ENCODE assay signal across 11 mouse cellular contexts in the genomic region with DNA sequence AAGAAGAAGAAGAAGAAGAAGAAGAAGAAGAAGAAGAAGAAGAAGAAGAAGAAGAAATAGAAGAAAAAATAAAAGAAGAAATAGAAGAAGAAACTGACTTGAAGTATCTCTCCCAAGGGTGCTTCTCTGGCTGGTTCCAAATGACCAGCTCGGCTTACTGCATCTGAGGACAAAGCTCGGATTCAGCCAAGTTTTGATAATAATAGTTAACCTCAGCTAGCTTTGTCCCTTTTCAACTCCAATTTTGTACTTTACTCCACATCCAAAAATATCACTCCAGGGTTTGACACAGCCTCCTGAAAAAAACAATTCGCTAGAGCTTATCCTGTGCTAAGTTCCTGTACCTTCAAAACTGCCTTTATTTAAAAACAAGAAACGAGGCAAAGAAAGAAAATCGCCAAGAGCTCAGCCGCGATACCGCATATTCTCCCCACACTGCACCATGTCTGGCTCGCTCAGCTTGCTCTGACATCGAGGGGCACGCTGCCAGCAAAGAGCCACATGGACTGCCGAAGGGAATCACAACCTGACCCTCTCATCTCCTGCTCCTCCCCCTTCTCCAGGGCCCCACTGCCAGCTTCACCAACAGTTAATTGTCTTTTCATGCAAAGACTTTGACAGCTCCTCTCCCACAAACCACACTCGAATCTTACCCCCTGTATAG.
DNase-seq lines count a peak whose midpoint lies in the region; ATAC-seq lines count a peak whose summit lies in the region.
"Had no signal": no experiment of that assay in that cellular context is flagged by ENCODE, and none has a peak within 500 bp of the region (broad histone marks: within the 10 kb centered on the region; RNA-seq: fewer than 3 reads in every experiment).

No protein-coding gene starts in this region.

- H3K9ac ChIP-seq in kidney, embryonic 14.5 days (ENCODE audit: low read depth, low read length), result no peak overlapping the region
- no peak overlapping the region for H3K9ac ChIP-seq in forebrain, embryonic 15.5 days (replicated peaks)
- H3K9ac ChIP-seq: embryonic facial prominence, embryonic 13.5 days; neural tube, embryonic 13.5 days had no signal

- H3K27me3 ChIP-seq in kidney, embryonic 14.5 days (ENCODE audit: control insufficient read depth, insufficient read depth, low read length), result no peaks in the 10 kb centered on the region
- no peaks in the 10 kb centered on the region for H3K27me3 ChIP-seq in forebrain, embryonic 15.5 days
- H3K27me3 ChIP-seq: embryonic facial prominence, embryonic 13.5 days; neural tube, embryonic 13.5 days had no signal

- H3K27ac ChIP-seq in kidney, embryonic 14.5 days (ENCODE audit: low read depth, low read length), result no peak overlapping the region
- H3K27ac ChIP-seq in forebrain, embryonic 15.5 days (replicated peaks), result peak overlapping the region; percentile 32
- H3K27ac ChIP-seq: embryonic facial prominence, embryonic 13.5 days; neural tube, embryonic 13.5 days had no signal

- no peaks in the 10 kb centered on the region for H3K9me3 ChIP-seq in kidney, embryonic 14.5 days (ENCODE audit: control insufficient read depth, low read length)
- no peaks in the 10 kb centered on the region for H3K9me3 ChIP-seq in forebrain, embryonic 15.5 days
- H3K9me3 ChIP-seq: embryonic facial prominence, embryonic 13.5 days; G1E; neural tube, embryonic 13.5 days had no signal

- no peaks in the 10 kb centered on the region for H3K36me3 ChIP-seq in kidney, embryonic 14.5 days (ENCODE audit: control insufficient read depth, insufficient read depth, low read length)
- no peaks in the 10 kb centered on the region for H3K36me3 ChIP-seq in forebrain, embryonic 15.5 days
- H3K36me3 ChIP-seq: embryonic facial prominence, embryonic 13.5 days; G1E; neural tube, embryonic 13.5 days had no signal

- DNase-seq in kidney, adult 11 months, result peak; percentile 45
- peak; percentile 75 for DNase-seq in cerebellum, adult 11-12 months
- peak; percentile 34 for DNase-seq in kidney, postnatal 14 days
- DNase-seq in right cerebral cortex, postnatal 4 days, result peak; percentile 59
- no peak for DNase-seq in embryo, embryonic 9.5 days (ENCODE audit: extremely low spot score)
- DNase-seq in adipocyte (ENCODE audit: low spot score), result no peak

- no peaks in the 10 kb centered on the region for H3K4me1 ChIP-seq in kidney, embryonic 14.5 days (ENCODE audit: control insufficient read depth, insufficient read depth, low read length)
- peaks cover 11% of the 10 kb centered on the region for H3K4me1 ChIP-seq in forebrain, embryonic 15.5 days
- H3K4me1 ChIP-seq: embryonic facial prominence, embryonic 13.5 days; neural tube, embryonic 13.5 days had no signal

- H3K4me3 ChIP-seq in kidney, embryonic 14.5 days (ENCODE audit: low read length), result no peak overlapping the region
- H3K4me3 ChIP-seq in forebrain, embryonic 15.5 days, result no peak overlapping the region
- H3K4me3 ChIP-seq: embryonic facial prominence, embryonic 13.5 days; neural tube, embryonic 13.5 days had no signal

- no peak overlapping the region for H3K4me2 ChIP-seq in kidney, embryonic 14.5 days (replicated peaks; ENCODE audit: low read depth, low read length)
- 0 out of 2 replicates have a peak overlapping the region, but pooled peaks have one; percentile 2 for H3K4me2 ChIP-seq in forebrain, embryonic 15.5 days (replicated peaks)
- H3K4me2 ChIP-seq: embryonic facial prominence, embryonic 13.5 days; neural tube, embryonic 13.5 days had no signal

- WGBS in kidney, embryonic 14.5 days, result 64% methylated on average over 13 of the region's 13 CpGs
- WGBS in forebrain, embryonic 15.5 days, result 44% methylated on average over 13 of the region's 13 CpGs

- no peak for ATAC-seq in kidney, embryonic 14.5 days (ENCODE audit: low FRiP score, low TSS enrichment)
- ATAC-seq in forebrain, embryonic 15.5 days (replicated peaks), result peak; percentile 90

Comparison
In these comparisons a context has a peak if more than half of its experiments do, and no peak if none do; other contexts are left out.
1. DNase-seq: peak in kidney, adult 11 months (single experiment), cerebellum, adult 11-12 months (single experiment), kidney, postnatal 14 days (single experiment) and right cerebral cortex, postnatal 4 days (single experiment); none in embryo, embryonic 9.5 days (single experiment) and adipocyte (single experiment).